ENCODE assay signal across 9 mouse cellular contexts in genomic region chr14:76598518-76599216, GRCm38 (mm10). TPM values are rescaled to one million over a fixed set of nuclear protein-coding genes. Genes with fewer than 3 reads are reported as not detected.
DNase-seq lines count a peak whose midpoint lies in the region; ATAC-seq and TF ChIP-seq lines count a peak whose summit lies in the region.
"Had no signal": no experiment of that assay in that cellular context is flagged by ENCODE, and none has a peak within 500 bp of the region (broad histone marks: within the 10 kb centered on the region; RNA-seq: fewer than 3 reads in every experiment).

No protein-coding gene starts in this region.

- TF ChIP-seq POLR2A in heart, adult 2 months (IDR thresholded peaks at IDR 0.05; ENCODE audit: insufficient read depth, low read depth, low read length) = no peak
- no peak for TF ChIP-seq POLR2A in kidney, adult 2 months (IDR thresholded peaks at IDR 0.05; ENCODE audit: low read depth, low read length)
- no peak for TF ChIP-seq POLR2A in liver, adult 2 months (IDR thresholded peaks at IDR 0.05; ENCODE audit: extremely low read depth, insufficient read depth, low read length)

- no peak for TF ChIP-seq EP300 in heart, adult 2 months (IDR thresholded peaks at IDR 0.05; ENCODE audit: insufficient read depth, low read depth, low read length)

- WGBS in heart, adult 2 months = 12% methylated on average over 12 of the region's 12 CpGs
- 12% methylated on average over 12 of the region's 12 CpGs for WGBS in kidney, adult 2 months
- WGBS in liver, adult 2 months = 1% methylated on average over 12 of the region's 12 CpGs
- under 1% methylated on average over 12 of the region's 12 CpGs for WGBS in midbrain, embryonic 15.5 days

- H3K9me3 ChIP-seq in midbrain, embryonic 15.5 days = no peaks in the 10 kb centered on the region

- no peaks in the 10 kb centered on the region; the same call in 1 of the 2 replicates for H3K36me3 ChIP-seq in heart, adult 2 months (ENCODE audit: control insufficient read depth, insufficient read depth, low read length)
- no peaks in the 10 kb centered on the region for H3K36me3 ChIP-seq in kidney, adult 2 months (ENCODE audit: control insufficient read depth, insufficient read depth, low read length)
- H3K36me3 ChIP-seq in liver, adult 2 months (ENCODE audit: control insufficient read depth, insufficient read depth, low read length) = no peaks in the 10 kb centered on the region
- H3K36me3 ChIP-seq in midbrain, embryonic 15.5 days (replicated peaks) = no peaks in the 10 kb centered on the region
- H3K36me3 ChIP-seq: G1E had no signal

- DNase-seq in left cerebral cortex, adult 11 months (ENCODE audit: low spot score) = peak; percentile 22
- DNase-seq in left cerebral cortex, adult 8-10 months (ENCODE audit: low spot score in 2 of 2) = no peak
- DNase-seq in cerebellum, postnatal 36 days = peak; percentile 57 to 63
- DNase-seq in heart, adult 2 months = peak; percentile 54 to 60
- DNase-seq in kidney, adult 2 months = peak; percentile 45
- DNase-seq in liver, adult 2 months (ENCODE audit: extremely low read depth, low read depth, low spot score) = peak; percentile 79
- peak; percentile 35 for DNase-seq in thymus, postnatal 4 days

- H3K79me2 ChIP-seq in heart, adult 2 months (replicated peaks; ENCODE audit: control insufficient read depth, insufficient read depth, low read length) = no peaks in the 10 kb centered on the region
- no peaks in the 10 kb centered on the region for H3K79me2 ChIP-seq in liver, adult 2 months (ENCODE audit: control insufficient read depth, insufficient read depth, low read length)

- H3K4me1 ChIP-seq in heart, adult 2 months (ENCODE audit: control insufficient read depth, insufficient read depth, low read length) = peaks cover 8% of the 10 kb centered on the region
- no peaks in the 10 kb centered on the region for H3K4me1 ChIP-seq in kidney, adult 2 months (ENCODE audit: control insufficient read depth, insufficient read depth, low read length)
- peaks cover 4% of the 10 kb centered on the region for H3K4me1 ChIP-seq in liver, adult 2 months (ENCODE audit: control insufficient read depth, insufficient read depth, low read length)
- peaks cover 10% of the 10 kb centered on the region for H3K4me1 ChIP-seq in midbrain, embryonic 15.5 days

- TF ChIP-seq CTCF in heart, adult 2 months (IDR thresholded peaks at IDR 0.05) = no peak
- TF ChIP-seq CTCF in kidney, adult 2 months (conservative IDR thresholded peaks at IDR 0.05; ENCODE audit: insufficient read depth, insufficient read length, low read depth, low read length) = no peak
- no peak for TF ChIP-seq CTCF in liver, adult 2 months (IDR thresholded peaks at IDR 0.05; ENCODE audit: low read depth, low read length)

- ATAC-seq in midbrain, embryonic 15.5 days (replicated peaks) = peak; percentile 83

- H3K4me3 ChIP-seq in heart, adult 2 months = peak overlapping the region; percentile 39
- no peak overlapping the region for H3K4me3 ChIP-seq in kidney, adult 2 months (ENCODE audit: insufficient read depth, low read depth, low read length)
- no peak overlapping the region for H3K4me3 ChIP-seq in liver, adult 2 months (ENCODE audit: insufficient read depth, low read depth, low read length)
- H3K4me3 ChIP-seq in midbrain, embryonic 15.5 days = peak overlapping the region; percentile 28

- peak overlapping the region; percentile 7 for H3K9ac ChIP-seq in heart, adult 2 months (ENCODE audit: low read depth, low read length)
- H3K9ac ChIP-seq in liver, adult 2 months (ENCODE audit: low read depth, low read length) = no peak overlapping the region
- peak overlapping the region; percentile 24; the same call in 1 of the 2 replicates for H3K9ac ChIP-seq in midbrain, embryonic 15.5 days

- peak overlapping the region; percentile 66 for H3K27ac ChIP-seq in heart, adult 2 months
- no peak overlapping the region for H3K27ac ChIP-seq in kidney, adult 2 months (ENCODE audit: insufficient read depth, low read depth, low read length)
- no peak overlapping the region for H3K27ac ChIP-seq in liver, adult 2 months (replicated peaks; ENCODE audit: insufficient read depth, low read depth, low read length)
- H3K27ac ChIP-seq in midbrain, embryonic 15.5 days = peak overlapping the region; percentile 40

- H3K27me3 ChIP-seq in heart, adult 2 months (ENCODE audit: control insufficient read depth, insufficient read depth, low read length) = no peaks in the 10 kb centered on the region
- H3K27me3 ChIP-seq in kidney, adult 2 months (replicated peaks; ENCODE audit: control insufficient read depth, insufficient read depth, low read length) = no peaks in the 10 kb centered on the region
- H3K27me3 ChIP-seq in liver, adult 2 months (ENCODE audit: control insufficient read depth, insufficient read depth, low read length) = no peaks in the 10 kb centered on the region
- no peaks in the 10 kb centered on the region for H3K27me3 ChIP-seq in midbrain, embryonic 15.5 days (replicated peaks)

- intact Hi-C loops in heart, adult 2 months (cut with DNase I) = no loop called here

- peak overlapping the region; percentile 47 for H3K4me2 ChIP-seq in midbrain, embryonic 15.5 days

RNA-seq across cellular contexts. Expression of gene Serp2, which starts 42.0 kb away (rescaled TPM):
- total RNA-seq in left cerebral cortex, adult 8-10 months (2022) = 100 to 1,000 TPM; 143 to 176 (median 163) TPM
- total RNA-seq in heart, adult 2 months (2021) = under 1 TPM; 0.60 to 0.64 TPM
- 0.96 and 1.7 TPM in 2 replicates for polyA plus RNA-seq in heart, adult 2 months (2012; rRNA removed)
- polyA plus RNA-seq in kidney, adult 2 months (2012; rRNA removed) = 1.0 and 2.0 TPM in 2 replicates
- 0.37 TPM in 1 of 2 replicates, not detected in the other for total RNA-seq in liver, adult 2 months (2014; rRNA removed)
- not detected in 2 replicates for polyA plus RNA-seq in liver, adult 2 months (2012; rRNA removed)
- polyA plus RNA-seq in midbrain, embryonic 15.5 days (2015; fragmentation: Nextera tagmentation; extraction: Ambion mirVana) = 186 and 187 TPM in 2 replicates
- total RNA-seq: G1E had no signal
- polyA plus RNA-seq: G1E had no signal

Comparison
In these comparisons a context has a peak if more than half of its experiments do, and no peak if none do; other contexts are left out.
1. DNase-seq: peak in left cerebral cortex, adult 11 months (single experiment), cerebellum, postnatal 36 days (2 of 2), heart, adult 2 months (2 of 2), kidney, adult 2 months (single experiment), liver, adult 2 months (single experiment) and thymus, postnatal 4 days (single experiment); none in left cerebral cortex, adult 8-10 months (0 of 2).
2. H3K27ac ChIP-seq: peak in heart, adult 2 months (single experiment) and midbrain, embryonic 15.5 days (single experiment); none in kidney, adult 2 months (single experiment) and liver, adult 2 months (single experiment).
3. H3K4me3 ChIP-seq: peak in heart, adult 2 months (single experiment) and midbrain, embryonic 15.5 days (single experiment); none in kidney, adult 2 months (single experiment) and liver, adult 2 months (single experiment).
4. RNA of gene Serp2, which starts 42.0 kb away (polyA plus RNA-seq): 186 to 187 TPM in midbrain, embryonic 15.5 days; 1.0 to 2.0 TPM in kidney, adult 2 months, 0.96 to 1.7 TPM in heart, adult 2 months and not detected in liver, adult 2 months; every median in the first group is over 10 times any median in the second.